Mouse (Mus musculus): ENCODE measurements around the gene Fam209. TPM values are rescaled to one million over a fixed set of nuclear protein-coding genes. Genes with fewer than 3 reads are reported as not detected.

Fam209 gene
- polyA plus RNA-seq, 1 experiment from 2014 or later: 0.43 TPM

GRCm38 (mm10) chr2:172481654-172482385 lies 9.5 kb downstream of the Fam209 start:
- Histone ChIP-seq H3K9ac (ENCODE audit: low read depth, low read length) (no peak overlapping the region), H3K27me3 (replicated peaks; ENCODE audit: control insufficient read depth, insufficient read depth, low read length) (no peaks in the 10 kb centered on the region), H3K4me2 (no peak overlapping the region), H3K4me1 (replicated peaks; ENCODE audit: control insufficient read depth, insufficient read depth, low read length) (peaks cover 3% of the 10 kb centered on the region; the same call in 1 of the 2 replicates), H3K4me3 (ENCODE audit: low read depth, low read length) (no peak overlapping the region), H3K27ac (ENCODE audit: low read depth, low read length) (no peak overlapping the region), H3K36me3 (ENCODE audit: control insufficient read depth, insufficient read depth, low read length) (no peaks in the 10 kb centered on the region), H3K9me3 (ENCODE audit: control insufficient read depth, low read length) (no peaks in the 10 kb centered on the region)
- ATAC-seq (replicated peaks; ENCODE audit: low FRiP score) (no peak), DNase-seq (ENCODE audit: low spot score) (no peak)
- 62% methylated on average over 16 of the region's 16 CpGs for WGBS

GRCm38 (mm10) chr2:172483766-172484413 lies 11.6 kb downstream of the Fam209 start:
- DNase-seq (ENCODE audit: low spot score): no peak
- WGBS: 84% methylated on average over 14 of the region's 14 CpGs
- no peak overlapping the region for H3K27ac ChIP-seq (ENCODE audit: low read depth, low read length)
- H3K9ac ChIP-seq (ENCODE audit: low read depth, low read length): no peak overlapping the region
- no peaks in the 10 kb centered on the region for H3K27me3 ChIP-seq (replicated peaks; ENCODE audit: control insufficient read depth, insufficient read depth, low read length)
- H3K36me3 ChIP-seq (ENCODE audit: control insufficient read depth, insufficient read depth, low read length): no peaks in the 10 kb centered on the region
- no peak overlapping the region for H3K4me2 ChIP-seq
- H3K4me1 ChIP-seq (replicated peaks; ENCODE audit: control insufficient read depth, insufficient read depth, low read length): 0 out of 2 replicates have a peak, but pooled peaks cover 3% of the 10 kb centered on the region
- no peak for ATAC-seq (replicated peaks; ENCODE audit: low FRiP score)
- H3K4me3 ChIP-seq (ENCODE audit: low read depth, low read length): no peak overlapping the region
- no peaks in the 10 kb centered on the region for H3K9me3 ChIP-seq (ENCODE audit: control insufficient read depth, low read length)

- Histone ChIP-seq H3K9me3 (ENCODE audit: control insufficient read depth, low read length) (no peaks in the 10 kb centered on the region), H3K4me1 (replicated peaks; ENCODE audit: control insufficient read depth, insufficient read depth, low read length) (0 out of 2 replicates have a peak, but pooled peaks cover 3% of the 10 kb centered on the region), H3K27ac (ENCODE audit: low read depth, low read length) (no peak overlapping the region), H3K9ac (ENCODE audit: low read depth, low read length) (no peak overlapping the region), H3K4me2 (no peak overlapping the region), H3K4me3 (ENCODE audit: low read depth, low read length) (no peak overlapping the region), H3K36me3 (ENCODE audit: control insufficient read depth, insufficient read depth, low read length) (no peaks in the 10 kb centered on the region), H3K27me3 (replicated peaks; ENCODE audit: control insufficient read depth, insufficient read depth, low read length) (no peaks in the 10 kb centered on the region)
- no peak for DNase-seq (ENCODE audit: low spot score)
- ATAC-seq (replicated peaks; ENCODE audit: low FRiP score): no peak
- 47% methylated on average over 12 of the region's 12 CpGs for WGBS
Measured at GRCm38 (mm10) chr2:172484696-172485370, 12.5 kb downstream of the Fam209 start.

- DNase-seq (ENCODE audit: low spot score): no peak
- H3K9me3 ChIP-seq (ENCODE audit: control insufficient read depth, low read length): no peaks in the 10 kb centered on the region
- H3K4me3 ChIP-seq (ENCODE audit: low read depth, low read length): no peak overlapping the region
- H3K4me1 ChIP-seq (replicated peaks; ENCODE audit: control insufficient read depth, insufficient read depth, low read length): no peaks in the 10 kb centered on the region; the same call in 1 of the 2 replicates
- H3K36me3 ChIP-seq (ENCODE audit: control insufficient read depth, insufficient read depth, low read length): no peaks in the 10 kb centered on the region
- H3K9ac ChIP-seq (ENCODE audit: low read depth, low read length): no peak overlapping the region
- ATAC-seq (replicated peaks; ENCODE audit: low FRiP score): no peak
- WGBS: 70% methylated on average over 8 of the region's 8 CpGs
- no peak overlapping the region for H3K4me2 ChIP-seq
- no peaks in the 10 kb centered on the region for H3K27me3 ChIP-seq (replicated peaks; ENCODE audit: control insufficient read depth, insufficient read depth, low read length)
- no peak overlapping the region for H3K27ac ChIP-seq (ENCODE audit: low read depth, low read length)
Measured at GRCm38 (mm10) chr2:172496736-172497345, 24.5 kb downstream of the Fam209 start.

DNA sequence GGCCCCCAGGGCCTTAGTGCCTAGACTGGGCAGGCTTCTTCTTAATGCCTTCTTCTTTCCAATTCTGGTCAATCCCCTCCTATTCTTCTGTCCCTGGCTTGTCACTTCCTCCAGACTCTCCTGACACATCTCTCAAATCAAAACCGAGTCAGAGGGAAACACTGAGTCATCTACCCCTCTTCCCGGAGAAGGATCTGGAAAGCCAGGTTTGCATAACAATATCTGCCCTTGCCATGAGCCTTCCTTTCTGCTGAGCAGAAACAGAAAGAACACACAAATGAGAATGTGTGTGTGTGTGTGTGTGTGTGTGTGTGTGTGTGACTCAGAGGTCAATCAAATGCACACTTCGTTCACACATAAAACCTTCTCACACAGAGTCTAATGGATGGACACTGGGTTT lies 26.5 kb downstream of the Fam209 start:
- H3K4me2 ChIP-seq: no peak overlapping the region
- no peak overlapping the region for H3K4me3 ChIP-seq (ENCODE audit: low read depth, low read length)
- no peaks in the 10 kb centered on the region; the same call in 1 of the 2 replicates for H3K4me1 ChIP-seq (replicated peaks; ENCODE audit: control insufficient read depth, insufficient read depth, low read length)
- 57% methylated on average over 3 of the region's 3 CpGs for WGBS
- no peaks in the 10 kb centered on the region for H3K27me3 ChIP-seq (replicated peaks; ENCODE audit: control insufficient read depth, insufficient read depth, low read length)
- H3K9ac ChIP-seq (ENCODE audit: low read depth, low read length): no peak overlapping the region
- ATAC-seq (replicated peaks; ENCODE audit: low FRiP score): no peak
- no peak for DNase-seq (ENCODE audit: low spot score)
- no peaks in the 10 kb centered on the region for H3K9me3 ChIP-seq (ENCODE audit: control insufficient read depth, low read length)
- no peaks in the 10 kb centered on the region for H3K36me3 ChIP-seq (ENCODE audit: control insufficient read depth, insufficient read depth, low read length)
- no peak overlapping the region for H3K27ac ChIP-seq (ENCODE audit: low read depth, low read length)

- WGBS: 26% methylated on average over 7 of the region's 7 CpGs
- Histone ChIP-seq H3K27ac (ENCODE audit: low read depth, low read length) (no peak overlapping the region), H3K9ac (ENCODE audit: low read depth, low read length) (no peak overlapping the region), H3K27me3 (replicated peaks; ENCODE audit: control insufficient read depth, insufficient read depth, low read length) (no peaks in the 10 kb centered on the region), H3K36me3 (ENCODE audit: control insufficient read depth, insufficient read depth, low read length) (no peaks in the 10 kb centered on the region), H3K4me2 (no peak overlapping the region), H3K4me3 (ENCODE audit: low read depth, low read length) (no peak overlapping the region), H3K9me3 (ENCODE audit: control insufficient read depth, low read length) (no peaks in the 10 kb centered on the region), H3K4me1 (replicated peaks; ENCODE audit: control insufficient read depth, insufficient read depth, low read length) (no peaks in the 10 kb centered on the region; the same call in 1 of the 2 replicates)
- DNase-seq (ENCODE audit: low spot score): no peak
- peak; percentile 80 for ATAC-seq (replicated peaks; ENCODE audit: low FRiP score)
Measured at GRCm38 (mm10) chr2:172500752-172501316, 28.5 kb downstream of the Fam209 start.

GRCm38 (mm10) chr2:172501341-172501740 lies 29.0 kb downstream of the Fam209 start:
- Histone ChIP-seq H3K36me3 (ENCODE audit: control insufficient read depth, insufficient read depth, low read length) (no peaks in the 10 kb centered on the region), H3K4me1 (replicated peaks; ENCODE audit: control insufficient read depth, insufficient read depth, low read length) (no peaks in the 10 kb centered on the region; the same call in 1 of the 2 replicates), H3K4me3 (ENCODE audit: low read depth, low read length) (no peak overlapping the region), H3K4me2 (no peak overlapping the region), H3K27ac (ENCODE audit: low read depth, low read length) (no peak overlapping the region), H3K27me3 (replicated peaks; ENCODE audit: control insufficient read depth, insufficient read depth, low read length) (no peaks in the 10 kb centered on the region), H3K9me3 (ENCODE audit: control insufficient read depth, low read length) (no peaks in the 10 kb centered on the region), H3K9ac (ENCODE audit: low read depth, low read length) (no peak overlapping the region)
- WGBS: 6% methylated on average over 4 of the region's 4 CpGs
- DNase-seq (ENCODE audit: low spot score): peak; percentile 56
- ATAC-seq (replicated peaks; ENCODE audit: low FRiP score): 0 out of 2 replicates have a peak, but pooled peaks have one; percentile 27

DNA sequence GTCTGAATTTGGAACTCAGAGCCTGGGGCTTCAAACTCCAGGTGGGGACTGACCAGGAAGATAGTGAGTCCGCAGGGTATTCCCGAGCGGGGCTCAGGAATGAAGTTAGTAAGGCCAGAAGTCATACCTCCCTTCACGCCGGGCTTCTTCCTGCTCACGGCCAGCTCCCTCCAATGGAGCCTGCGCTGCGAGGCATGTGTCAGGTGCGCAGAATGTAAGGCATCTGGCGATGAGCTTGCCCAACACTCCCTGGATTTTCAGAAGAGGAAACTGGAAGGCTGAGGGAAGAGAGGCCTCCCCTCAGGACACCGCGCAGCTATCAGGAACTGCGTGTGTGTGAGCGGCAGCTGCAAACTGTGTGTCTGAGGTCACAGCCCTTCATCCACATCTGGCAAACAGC lies 29.8 kb downstream of the Fam209 start:
- Histone ChIP-seq H3K4me3 (ENCODE audit: low read depth, low read length) (no peak overlapping the region), H3K4me2 (no peak overlapping the region), H3K9me3 (ENCODE audit: control insufficient read depth, low read length) (no peaks in the 10 kb centered on the region), H3K27ac (ENCODE audit: low read depth, low read length) (no peak overlapping the region), H3K27me3 (replicated peaks; ENCODE audit: control insufficient read depth, insufficient read depth, low read length) (no peaks in the 10 kb centered on the region), H3K36me3 (ENCODE audit: control insufficient read depth, insufficient read depth, low read length) (no peaks in the 10 kb centered on the region), H3K4me1 (replicated peaks; ENCODE audit: control insufficient read depth, insufficient read depth, low read length) (no peaks in the 10 kb centered on the region; the same call in 1 of the 2 replicates), H3K9ac (ENCODE audit: low read depth, low read length) (no peak overlapping the region)
- WGBS: 54% methylated on average over 14 of the region's 14 CpGs
- ATAC-seq (replicated peaks; ENCODE audit: low FRiP score) (no peak), DNase-seq (ENCODE audit: low spot score) (no peak)
